Mouse (Mus musculus): ENCODE data around the gene Tead4.

GRCm38 (mm10) chr6:128227438-128228017 is 73.1 kb downstream of the Tead4 start:
- peak; percentile 48 for TF ChIP-seq CTCF (IDR thresholded peaks at IDR 0.05)
- TF ChIP-seq POLR2A (IDR thresholded peaks at IDR 0.05; ENCODE audit: insufficient read depth, low read depth, low read length): no peak
